Mouse (Mus musculus) embryonic facial prominence, embryonic 14.5 days (tissue): ENCODE results near the gene Stx2. TPM values are rescaled to one million over a fixed set of nuclear protein-coding genes. Genes with fewer than 3 reads are reported as not detected.

Experiments
- ATAC-seq: fragments of 200-750 bp; cut with Nextera tagmentation; 2 replicates; pipeline ENCODE4 v1.8.0; 2017; ENCODE audit warnings: low read depth, moderate number of reproducible peaks, moderate TSS enrichment
- DNase-seq: peaks from one replicate; pipeline ENCODE4 v3.0.0-alpha.2; 2015; ENCODE audit warnings: low spot score
- H3K27ac ChIP-seq: fragments of 300-500 bp; sonication (generic); replicated peaks from 2 replicates; pipeline ENCODE4 v1.5.1; 2014; ENCODE audit warnings: low read depth, mild to moderate bottlenecking, low read length, moderate library complexity
- H3K27me3 ChIP-seq: fragments of 300-500 bp; sonication (generic); replicated peaks from 2 replicates; pipeline ENCODE4 v1.6.1; 2014; ENCODE audit warnings: low read length; ENCODE audit not compliant: control insufficient read depth, insufficient read depth
- H3K36me3 ChIP-seq: fragments of 300-500 bp; sonication (generic); 2 replicates; pipeline ENCODE4 v1.6.1; 2014; ENCODE audit warnings: low read length, mixed read lengths; ENCODE audit not compliant: control insufficient read depth, insufficient read depth
- H3K4me1 ChIP-seq: fragments of 300-500 bp; sonication (generic); 2 replicates; pipeline ENCODE4 v1.6.1; 2014; ENCODE audit warnings: antibody characterized with exemption, low read length; ENCODE audit not compliant: control insufficient read depth, insufficient read depth
- H3K4me2 ChIP-seq: fragments of 300-500 bp; sonication (generic); 2 replicates; pipeline ENCODE4 v1.6.1; 2014; ENCODE audit warnings: low read depth, mild to moderate bottlenecking, low read length, moderate library complexity, mixed read lengths
- H3K4me3 ChIP-seq: fragments of 300-500 bp; sonication (generic); 2 replicates; pipeline ENCODE4 v1.5.1; 2014; ENCODE audit warnings: low read depth, mild to moderate bottlenecking, low read length
- H3K9ac ChIP-seq: fragments of 300-500 bp; sonication (generic); 2 replicates; pipeline ENCODE4 v1.6.1; 2014; ENCODE audit warnings: low read depth, mild to moderate bottlenecking, low read length, moderate library complexity, mixed read lengths
- H3K9me3 ChIP-seq: fragments of 300-500 bp; sonication (generic); 2 replicates; pipeline ENCODE4 v1.6.1; 2016; ENCODE audit warnings: low read length; ENCODE audit not compliant: control insufficient read depth
- WGBS: fragments of 180-500 bp; shearing (Covaris S2); extraction: QIAGEN DNeasy Blood & Tissue Kit; methylation state at CpG from one replicate; pipeline ENCODE4 v1.1.7; 2014; 5-methylcytosine and 5-hydroxymethylcytosine counted together
- polyA plus RNA-seq: library from polyadenylated mRNA; unstranded; fragments of >200 nt; fragmentation: Nextera tagmentation; extraction: Ambion mirVana; gene quantifications from 2 replicates; pipeline ENCODE4 v1.2.1, GENCODE M21; 2014

Stx2 gene
- polyA plus RNA-seq, 1 experiment from 2014 or later, result 34.5 TPM

- peaks cover 17% of the 10 kb centered on the region for H3K27me3 ChIP-seq
- peak within 1 kb of the TSS; percentile 68 for H3K4me2 ChIP-seq
- peak within 1 kb of the TSS; percentile 41 for H3K4me3 ChIP-seq
- peak within 1 kb of the TSS; percentile 54 for H3K9ac ChIP-seq
- ATAC-seq, result peak; percentile 81; the same call in 1 of the 2 replicates
- no peaks in the 10 kb centered on the region for H3K36me3 ChIP-seq
- no peak within 1 kb of the TSS for H3K27ac ChIP-seq
- H3K4me1 ChIP-seq, result peaks cover 8% of the 10 kb centered on the region; the same call in 1 of the 2 replicates
- WGBS, result 12% methylated on average over 12 of the region's 17 CpGs
- H3K9me3 ChIP-seq, result 0 out of 2 replicates have a peak, but pooled peaks cover 6% of the 10 kb centered on the region
- DNase-seq, result peak; percentile 33
These were observed 54.9 kb downstream of the Stx2 start, which contains the start of gene Rimbp2 for GRCm38 (mm10) chr5:128953278-128954070. Gene Rimbp2, minus strand, starts transcription at chr5:128953486.

GRCm38 (mm10) chr5:128952291-128953195 lies 55.8 kb downstream of the Stx2 start:
- Histone ChIP-seq H3K4me3 (peak overlapping the region; percentile 41), H3K4me2 (peak overlapping the region; percentile 68), H3K9me3 (0 out of 2 replicates have a peak, but pooled peaks cover 6% of the 10 kb centered on the region), H3K27me3 (peaks cover 17% of the 10 kb centered on the region), H3K36me3 (no peaks in the 10 kb centered on the region), H3K27ac (no peak overlapping the region), H3K4me1 (peaks cover 8% of the 10 kb centered on the region; the same call in 1 of the 2 replicates), H3K9ac (peak overlapping the region; percentile 54)
- under 1% methylated on average over 28 of the region's 35 CpGs for WGBS
- ATAC-seq (no peak; the same call in 1 of the 2 replicates), DNase-seq (no peak)

GRCm38 (mm10) chr5:128951472-128951871 lies 56.9 kb downstream of the Stx2 start:
- no peak for ATAC-seq
- no peak for DNase-seq
- H3K36me3 ChIP-seq, result no peaks in the 10 kb centered on the region
- no peak overlapping the region for H3K4me3 ChIP-seq
- no peak overlapping the region for H3K4me2 ChIP-seq
- peaks cover 8% of the 10 kb centered on the region; the same call in 1 of the 2 replicates for H3K4me1 ChIP-seq
- no peak overlapping the region for H3K9ac ChIP-seq
- H3K27ac ChIP-seq, result no peak overlapping the region
- peaks cover 17% of the 10 kb centered on the region for H3K27me3 ChIP-seq
- 38% methylated on average over 4 of the region's 4 CpGs for WGBS
- 0 out of 2 replicates have a peak, but pooled peaks cover 6% of the 10 kb centered on the region for H3K9me3 ChIP-seq

- Histone ChIP-seq H3K9ac (no peak overlapping the region), H3K36me3 (no peaks in the 10 kb centered on the region), H3K27ac (no peak overlapping the region), H3K4me2 (no peak overlapping the region), H3K4me3 (no peak overlapping the region), H3K4me1 (no peaks in the 10 kb centered on the region), H3K27me3 (peaks cover 7% of the 10 kb centered on the region; the same call in 1 of the 2 replicates), H3K9me3 (no peaks in the 10 kb centered on the region)
- 81% methylated on average over 5 of the region's 5 CpGs for WGBS
- DNase-seq (no peak), ATAC-seq (no peak)
These were observed 61.3 kb downstream of the Stx2 start for GRCm38 (mm10) chr5:128947093-128947492.

GRCm38 (mm10) chr5:128940436-128940835 lies 67.9 kb downstream of the Stx2 start:
- H3K4me2 ChIP-seq, result no peak overlapping the region
- no peaks in the 10 kb centered on the region for H3K36me3 ChIP-seq
- H3K9ac ChIP-seq, result no peak overlapping the region
- no peak for ATAC-seq
- H3K4me3 ChIP-seq, result no peak overlapping the region
- no peak overlapping the region for H3K27ac ChIP-seq
- no peaks in the 10 kb centered on the region for H3K4me1 ChIP-seq
- no peaks in the 10 kb centered on the region for H3K27me3 ChIP-seq
- DNase-seq, result no peak
- WGBS, result 66% methylated on average over 10 of the region's 10 CpGs
- H3K9me3 ChIP-seq, result no peaks in the 10 kb centered on the region

GRCm38 (mm10) chr5:128935359-128935899 lies 72.9 kb downstream of the Stx2 start:
- Histone ChIP-seq H3K27me3 (no peaks in the 10 kb centered on the region), H3K9me3 (no peaks in the 10 kb centered on the region), H3K4me2 (no peak overlapping the region), H3K36me3 (no peaks in the 10 kb centered on the region), H3K9ac (no peak overlapping the region), H3K4me1 (no peaks in the 10 kb centered on the region), H3K4me3 (no peak overlapping the region), H3K27ac (no peak overlapping the region)
- peak; percentile 24 for DNase-seq
- 77% methylated on average over 6 of the region's 6 CpGs for WGBS
- ATAC-seq, result 0 out of 2 replicates have a peak, but pooled peaks have one; percentile 37

Other genes with a start within 250 kb of the Stx2 start
- 0.21 and 0.66 TPM in 2 replicates for gene Rimbp2, start 55.1 kb downstream of the Stx2 start, polyA plus RNA-seq
- gene Ran, start 11.5 kb upstream of the Stx2 start, polyA plus RNA-seq, result 442 and 465 TPM in 2 replicates
- 3.8 and 5.7 TPM in 2 replicates for gene Adgrd1, start 88.2 kb upstream of the Stx2 start, polyA plus RNA-seq